Mouse (Mus musculus) heart, adult 2 months (tissue): Measurements from ENCODE around the gene Gm20388.

Experiments
- CTCF ChIP-seq: fragments of 200-600 bp; IDR thresholded peaks from 2 replicates; pipeline ENCODE4 v1.8.1; 2022; ENCODE audit warnings: antibody characterized with exemption, mild to moderate bottlenecking, moderate library complexity
- POLR2A ChIP-seq: fragments of 200-500 bp; IDR thresholded peaks from 2 replicates; pipeline ENCODE4 v1.6.1; 2011; ENCODE audit warnings: mild to moderate bottlenecking, low read depth, low read length, control low read depth; ENCODE audit not compliant: insufficient read depth

GRCm38 (mm10) chr8:121699936-121700335 lies 1789.3 kb downstream of the Gm20388 start:
- TF ChIP-seq CTCF (no peak), POLR2A (no peak)
